Mouse (Mus musculus) thymus, postnatal 25 days (tissue): ENCODE results near the gene Tmem108.

Experiments
- DNase-seq: peaks from one replicate; pipeline ENCODE4 v3.0.0; 2022

Tmem108 gene

GRCm38 (mm10) chr9:103623560-103624316 lies 137.9 kb downstream of the Tmem108 start:
- no peak for DNase-seq

GRCm38 (mm10) chr9:103622988-103623387 lies 138.6 kb downstream of the Tmem108 start:
- no peak for DNase-seq

- no peak for DNase-seq
These were observed 139.8 kb downstream of the Tmem108 start for GRCm38 (mm10) chr9:103621870-103622269.

- DNase-seq, result no peak
These were observed 141.0 kb downstream of the Tmem108 start for GRCm38 (mm10) chr9:103620517-103621212.

- DNase-seq, result no peak
These were observed 147.4 kb downstream of the Tmem108 start for GRCm38 (mm10) chr9:103614260-103614659.

- no peak for DNase-seq
These were observed 153.2 kb downstream of the Tmem108 start for GRCm38 (mm10) chr9:103608161-103609058.

GRCm38 (mm10) chr9:103606056-103606455 lies 155.6 kb downstream of the Tmem108 start:
- no peak for DNase-seq

GRCm38 (mm10) chr9:103603792-103604191 lies 157.8 kb downstream of the Tmem108 start:
- DNase-seq, result no peak

GRCm38 (mm10) chr9:103601878-103602277 lies 159.8 kb downstream of the Tmem108 start:
- DNase-seq, result no peak

- DNase-seq, result no peak
These were observed 160.8 kb downstream of the Tmem108 start for GRCm38 (mm10) chr9:103600834-103601233.

- no peak for DNase-seq
These were observed 161.7 kb downstream of the Tmem108 start for GRCm38 (mm10) chr9:103599908-103600307.

- no peak for DNase-seq
These were observed 163.8 kb downstream of the Tmem108 start for GRCm38 (mm10) chr9:103597861-103598260.

- no peak for DNase-seq
These were observed 166.3 kb downstream of the Tmem108 start for GRCm38 (mm10) chr9:103595190-103595837.

GRCm38 (mm10) chr9:103594423-103595189 lies 167.0 kb downstream of the Tmem108 start:
- DNase-seq, result no peak

- DNase-seq, result no peak
These were observed 168.6 kb downstream of the Tmem108 start for GRCm38 (mm10) chr9:103593079-103593478.

- no peak for DNase-seq
These were observed 169.7 kb downstream of the Tmem108 start for GRCm38 (mm10) chr9:103591962-103592361.

GRCm38 (mm10) chr9:103590801-103591200 lies 170.8 kb downstream of the Tmem108 start:
- no peak for DNase-seq

GRCm38 (mm10) chr9:103584865-103585264 lies 176.8 kb downstream of the Tmem108 start:
- no peak for DNase-seq

- no peak for DNase-seq
These were observed 179.2 kb downstream of the Tmem108 start for GRCm38 (mm10) chr9:103582249-103582961.

GRCm38 (mm10) chr9:103580621-103581020 lies 181.0 kb downstream of the Tmem108 start:
- DNase-seq, result no peak

GRCm38 (mm10) chr9:103580186-103580585 lies 181.5 kb downstream of the Tmem108 start:
- no peak for DNase-seq
